Mouse (Mus musculus) gastrocnemius, adult 8-10 months (tissue): ENCODE data around the gene Utf1. TPM values are rescaled to one million over a fixed set of nuclear protein-coding genes. Genes with fewer than 3 reads are reported as not detected.

ENCODE experiments used
- DNase-seq, 2 experiments: peaks; one replicate each; pipeline ENCODE4 v3.0.0; 2022; ENCODE audit warnings: low spot score in 2 of 2
- microRNA-seq: library from miRNA; unstranded; fragments of <30 nt; microRNA quantifications from one replicate; pipeline ENCODE4 v1.2.0, GENCODE M21; 2022
- total RNA-seq, 4 experiments: library from RNA; stranded (reverse); gene quantifications; 2 replicates each; pipeline ENCODE4 v1.2.4; 2022

The Utf1 gene
- total RNA-seq, 4 experiments from 2014 or later: not detected

GRCm38 (mm10) chr7:139971436-139971835 lies 27.8 kb downstream of the Utf1 start:
- DNase-seq: no peak

GRCm38 (mm10) chr7:139972923-139973331 lies 29.3 kb downstream of the Utf1 start:
- DNase-seq: no peak

DNA sequence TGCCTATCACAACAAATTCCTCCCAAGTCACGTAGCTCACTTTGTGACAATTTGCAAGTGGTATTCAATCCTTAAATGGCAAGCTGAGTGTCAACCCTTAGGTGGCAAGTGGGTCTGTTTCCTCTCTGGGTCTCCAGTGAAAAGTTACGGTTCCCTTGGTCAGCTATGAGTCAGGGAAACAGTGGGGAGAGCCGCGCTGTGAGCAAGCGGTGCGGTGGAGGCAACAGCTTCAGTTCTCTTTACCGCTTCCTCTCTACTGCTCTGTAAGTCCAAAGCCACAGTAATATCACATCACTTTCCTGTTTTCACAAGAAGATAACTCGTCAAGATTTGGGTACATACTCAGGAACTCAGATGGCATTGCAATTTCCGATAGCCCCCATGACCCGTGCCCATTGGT lies 30.7 kb downstream of the Utf1 start:
- no peak for DNase-seq

DNA sequence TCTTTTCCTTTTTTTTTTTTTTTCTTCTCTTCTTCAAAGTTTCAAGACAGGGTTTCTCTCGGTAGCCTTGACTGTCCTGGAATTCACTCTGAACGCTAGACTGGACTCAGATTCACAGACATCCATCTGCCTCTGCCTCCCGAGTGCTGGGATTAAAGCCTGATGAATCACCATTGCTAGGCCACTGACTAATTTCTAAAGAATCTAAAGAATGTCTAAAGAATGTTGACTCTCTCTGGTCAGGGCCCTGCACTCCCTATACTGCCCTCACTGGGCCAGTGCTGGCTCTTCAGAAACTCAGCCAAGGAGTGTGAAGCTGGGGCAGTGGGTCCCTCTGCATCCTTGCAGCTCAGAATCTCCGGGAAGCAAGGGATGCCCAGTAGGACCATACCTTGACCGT lies 31.9 kb downstream of the Utf1 start:
- DNase-seq: no peak

GRCm38 (mm10) chr7:139978278-139978892 lies 34.8 kb downstream of the Utf1 start, which contains the start of gene 6430531B16Rik:
Gene 6430531B16Rik, minus strand, starts transcription at chr7:139978755.
- peak; percentile 43 to 76 for DNase-seq

- no peak for DNase-seq
Measured at GRCm38 (mm10) chr7:139979011-139979719, 35.6 kb downstream of the Utf1 start.

GRCm38 (mm10) chr7:139980778-139981177 lies 37.2 kb downstream of the Utf1 start:
- no peak for DNase-seq

DNA sequence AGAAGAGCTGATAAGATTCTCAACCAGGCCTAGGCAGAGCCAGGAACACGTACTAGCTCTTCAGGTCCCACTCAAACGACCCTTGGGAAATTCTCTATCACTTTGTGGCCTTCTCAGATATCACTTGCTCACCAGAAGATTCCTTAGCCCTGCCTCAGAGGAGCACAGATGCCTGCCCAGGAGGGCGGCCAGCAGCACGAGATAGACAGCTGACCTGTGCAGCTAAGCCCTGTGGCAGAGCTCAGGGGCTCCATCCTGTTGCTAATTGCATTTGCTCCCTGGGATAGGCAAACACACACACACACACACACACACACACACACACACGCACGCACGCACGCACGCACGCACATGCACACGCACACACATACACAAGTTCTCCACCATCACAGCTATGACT lies 38.5 kb downstream of the Utf1 start:
- no peak for DNase-seq

DNA sequence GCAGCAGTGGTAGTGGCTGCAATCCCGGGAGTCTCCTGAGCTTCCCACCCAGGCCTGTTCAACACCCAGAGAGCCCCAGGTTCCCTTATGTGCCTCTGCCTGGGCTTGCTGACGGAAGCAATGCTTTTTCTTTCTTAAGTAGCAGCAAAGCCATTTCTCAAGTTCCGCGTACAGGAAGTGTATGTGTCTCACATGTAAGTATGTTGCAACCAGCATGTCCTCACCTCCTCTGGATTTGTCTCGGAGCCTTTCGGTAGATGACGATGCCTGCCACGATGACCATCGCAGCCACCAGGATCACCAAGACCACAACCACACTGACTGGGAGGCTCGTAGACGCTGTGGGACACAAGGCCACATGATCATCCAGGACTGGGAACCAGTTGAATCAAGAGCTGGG lies 40.9 kb downstream of the Utf1 start:
- DNase-seq: no peak

DNA sequence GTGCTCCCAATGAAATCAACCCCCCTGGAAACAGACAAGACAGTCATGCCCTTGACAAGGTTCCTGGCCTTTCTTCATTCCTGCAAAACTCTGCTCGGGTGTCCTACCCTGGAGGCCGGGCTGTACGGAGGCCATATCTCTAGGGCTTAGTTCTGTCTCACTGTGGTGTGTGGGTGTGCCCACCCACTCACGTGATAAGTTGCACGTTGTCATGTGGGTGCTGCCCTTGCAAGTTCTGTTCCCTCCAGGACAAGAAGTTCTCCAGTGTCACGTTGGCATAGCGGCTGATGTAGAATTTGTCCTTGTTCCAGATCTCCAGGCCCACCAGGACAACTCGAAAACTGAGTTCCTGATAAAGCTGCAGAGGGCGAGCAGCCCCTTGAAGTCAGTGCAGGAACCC lies 44.7 kb downstream of the Utf1 start:
- no peak for DNase-seq

- no peak for DNase-seq
Measured at GRCm38 (mm10) chr7:139990864-139991394, 47.3 kb downstream of the Utf1 start.

- DNase-seq: no peak
Measured at GRCm38 (mm10) chr7:139992406-139992805, 48.8 kb downstream of the Utf1 start, which contains the start of gene Adam8. Gene Adam8, minus strand, starts transcription at chr7:139992562.

DNA sequence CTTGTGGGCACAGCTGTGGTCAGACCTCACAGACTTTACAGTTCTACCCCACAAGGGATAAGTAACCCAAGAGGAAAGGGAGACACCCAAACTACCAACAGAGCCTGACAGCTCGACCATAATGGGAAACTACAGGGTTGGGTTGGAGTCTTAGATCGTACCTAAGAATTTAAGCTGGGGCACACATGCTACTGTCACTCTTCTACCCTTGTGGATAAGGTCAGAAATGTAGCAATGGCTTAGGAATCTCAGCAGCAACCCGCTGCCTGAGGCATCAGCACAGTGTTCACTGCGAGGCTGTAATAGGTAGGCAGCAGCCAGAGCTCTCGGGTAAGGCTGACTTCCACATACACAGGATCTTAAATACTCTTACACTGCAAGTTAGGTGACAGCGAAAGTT lies 49.9 kb downstream of the Utf1 start:
- no peak for DNase-seq

- no peak for DNase-seq
Measured at GRCm38 (mm10) chr7:139994202-139994601, 50.6 kb downstream of the Utf1 start.

GRCm38 (mm10) chr7:139994676-139995075 lies 51.1 kb downstream of the Utf1 start:
- DNase-seq: peak in 1 of 2 experiments; percentile 25

Small RNA genes within 50 kb of the gene (microRNA-seq; reads per million reads assigned to microRNA genes)
- gene Mir202: not detected
- not detected for gene Mir7062
- gene mmu-mir-7686: not detected

Other genes with a start within 250 kb of the Utf1 start
- not detected for gene Adgra1, start 109.6 kb upstream of the Utf1 start, total RNA-seq
- under 1 TPM in 1 of 4 experiments, not detected in 3; 0.07 TPM for gene Kndc1, start 49.1 kb upstream of the Utf1 start, total RNA-seq
- not detected for gene 6430531B16Rik, start 35.0 kb downstream of the Utf1 start, total RNA-seq
- gene Adam8, start 48.8 kb downstream of the Utf1 start, total RNA-seq: under 1 TPM in 3 of 4 experiments, not detected in 1; 0.22 to 0.54 (median 0.39) TPM
- 10 to 100 TPM in 1 of 4 experiments, 1 to 10 TPM in 3; 6.1 to 11.2 (median 8.4) TPM for gene Zfp511, start 92.6 kb downstream of the Utf1 start, total RNA-seq
- gene Tubgcp2, start 92.9 kb downstream of the Utf1 start, total RNA-seq: 10 to 100 TPM; 19.9 to 22.3 (median 20.9) TPM
- gene Msx3, start 105.3 kb downstream of the Utf1 start, total RNA-seq: not detected
- under 1 TPM; 0.29 to 0.78 (median 0.47) TPM for gene Caly, start 138.8 kb downstream of the Utf1 start, total RNA-seq
- not detected for gene Prap1, start 149.6 kb downstream of the Utf1 start, total RNA-seq
- gene Fuom, start 158.7 kb downstream of the Utf1 start, total RNA-seq: 10 to 100 TPM; 28.9 to 41.2 (median 36.3) TPM
- gene Paox, start 172.0 kb downstream of the Utf1 start, total RNA-seq: 1 to 10 TPM; 1.5 to 4.3 (median 4.1) TPM
- gene Echs1, start 172.7 kb downstream of the Utf1 start, total RNA-seq: 100 to 1,000 TPM; 113 to 159 (median 136) TPM
- gene Mtg1, start 193.8 kb downstream of the Utf1 start, total RNA-seq: 10 to 100 TPM; 24.2 to 28.0 (median 25.1) TPM
- gene Sprn, start 211.1 kb downstream of the Utf1 start, total RNA-seq: under 1 TPM; 0.07 to 0.22 (median 0.16) TPM
- gene Olfr522, start 221.0 kb downstream of the Utf1 start, total RNA-seq: not detected
- not detected for gene Olfr523, start 229.4 kb downstream of the Utf1 start, total RNA-seq